Mouse (Mus musculus): ENCODE measurements around the gene Gal3st3. TPM values are rescaled to one million over a fixed set of nuclear protein-coding genes. Genes with fewer than 3 reads are reported as not detected.

Gal3st3 gene
- polyA plus RNA-seq, 1 experiment from 2014 or later: 10.8 TPM

Other genes with a start within 250 kb of the Gal3st3 start
- gene Rin1, start 247.8 kb upstream of the Gal3st3 start, polyA plus RNA-seq (2016; fragmentation: Nextera tagmentation; extraction: Ambion mirVana): 2.5 and 2.8 TPM in 2 replicates
- gene Cd248, start 230.3 kb upstream of the Gal3st3 start, polyA plus RNA-seq (2016; fragmentation: Nextera tagmentation; extraction: Ambion mirVana): 25.3 and 34.1 TPM in 2 replicates
- 0.97 and 1.0 TPM in 2 replicates for gene Tmem151a, start 212.8 kb upstream of the Gal3st3 start, polyA plus RNA-seq (2016; fragmentation: Nextera tagmentation; extraction: Ambion mirVana)
- 85.1 and 90.7 TPM in 2 replicates for gene Yif1a, start 209.8 kb upstream of the Gal3st3 start, polyA plus RNA-seq (2016; fragmentation: Nextera tagmentation; extraction: Ambion mirVana)
- gene Cnih2, start 199.8 kb upstream of the Gal3st3 start, polyA plus RNA-seq (2016; fragmentation: Nextera tagmentation; extraction: Ambion mirVana): 42.2 and 72.4 TPM in 2 replicates
- gene Rab1b, start 191.3 kb upstream of the Gal3st3 start, polyA plus RNA-seq (2016; fragmentation: Nextera tagmentation; extraction: Ambion mirVana): 267 and 280 TPM in 2 replicates
- 31.1 and 40.7 TPM in 2 replicates for gene Klc2, start 179.8 kb upstream of the Gal3st3 start, polyA plus RNA-seq (2016; fragmentation: Nextera tagmentation; extraction: Ambion mirVana)
- gene Pacs1, start 25.2 kb upstream of the Gal3st3 start, polyA plus RNA-seq (2016; fragmentation: Nextera tagmentation; extraction: Ambion mirVana): 21.3 and 23.7 TPM in 2 replicates
- 468 and 500 TPM in 2 replicates for gene Sf3b2, start 2.9 kb upstream of the Gal3st3 start, polyA plus RNA-seq (2016; fragmentation: Nextera tagmentation; extraction: Ambion mirVana)
- gene Catsper1, start 37.4 kb downstream of the Gal3st3 start, polyA plus RNA-seq (2016; fragmentation: Nextera tagmentation; extraction: Ambion mirVana): not detected in 2 replicates
- 0.67 TPM in 1 of 2 replicates, not detected in the other for gene Cst6, start 51.2 kb downstream of the Gal3st3 start, polyA plus RNA-seq (2016; fragmentation: Nextera tagmentation; extraction: Ambion mirVana)
- gene Eif1ad, start 68.4 kb downstream of the Gal3st3 start, polyA plus RNA-seq (2016; fragmentation: Nextera tagmentation; extraction: Ambion mirVana): 86.9 and 89.4 TPM in 2 replicates
- gene Banf1, start 68.8 kb downstream of the Gal3st3 start, polyA plus RNA-seq (2016; fragmentation: Nextera tagmentation; extraction: Ambion mirVana): 575 and 616 TPM in 2 replicates
- gene Sart1, start 90.4 kb downstream of the Gal3st3 start, polyA plus RNA-seq (2016; fragmentation: Nextera tagmentation; extraction: Ambion mirVana): 88.2 and 96.2 TPM in 2 replicates
- 0.39 TPM in 1 of 2 replicates, not detected in the other for gene Tsga10ip, start 104.2 kb downstream of the Gal3st3 start, polyA plus RNA-seq (2016; fragmentation: Nextera tagmentation; extraction: Ambion mirVana)
- gene Drap1, start 126.6 kb downstream of the Gal3st3 start, polyA plus RNA-seq (2016; fragmentation: Nextera tagmentation; extraction: Ambion mirVana): 221 and 228 TPM in 2 replicates
- 45.1 and 48.5 TPM in 2 replicates for gene AI837181, start 126.8 kb downstream of the Gal3st3 start, polyA plus RNA-seq (2016; fragmentation: Nextera tagmentation; extraction: Ambion mirVana)
- not detected in 2 replicates for gene Fosl1, start 149.2 kb downstream of the Gal3st3 start, polyA plus RNA-seq (2016; fragmentation: Nextera tagmentation; extraction: Ambion mirVana)
- gene Ccdc85b, start 159.6 kb downstream of the Gal3st3 start, polyA plus RNA-seq (2016; fragmentation: Nextera tagmentation; extraction: Ambion mirVana): 5.5 and 6.0 TPM in 2 replicates
- gene Fibp, start 162.3 kb downstream of the Gal3st3 start, polyA plus RNA-seq (2016; fragmentation: Nextera tagmentation; extraction: Ambion mirVana): 98.0 and 111 TPM in 2 replicates
- 1.7 and 2.7 TPM in 2 replicates for gene Ctsw, start 170.2 kb downstream of the Gal3st3 start, polyA plus RNA-seq (2016; fragmentation: Nextera tagmentation; extraction: Ambion mirVana)
- gene Efemp2, start 175.6 kb downstream of the Gal3st3 start, polyA plus RNA-seq (2016; fragmentation: Nextera tagmentation; extraction: Ambion mirVana): 67.6 and 69.1 TPM in 2 replicates
- gene Mus81, start 190.1 kb downstream of the Gal3st3 start, polyA plus RNA-seq (2016; fragmentation: Nextera tagmentation; extraction: Ambion mirVana): 41.3 and 47.0 TPM in 2 replicates
- 3,131 and 3,331 TPM in 2 replicates for gene Cfl1, start 192.1 kb downstream of the Gal3st3 start, polyA plus RNA-seq (2016; fragmentation: Nextera tagmentation; extraction: Ambion mirVana)
- gene 1700020D05Rik, start 205.5 kb downstream of the Gal3st3 start, polyA plus RNA-seq (2016; fragmentation: Nextera tagmentation; extraction: Ambion mirVana): not detected in 2 replicates
- gene Snx32, start 212.2 kb downstream of the Gal3st3 start, polyA plus RNA-seq (2016; fragmentation: Nextera tagmentation; extraction: Ambion mirVana): 9.6 and 15.3 TPM in 2 replicates